Mouse (Mus musculus): ENCODE data around the gene Scrn2. TPM values are rescaled to one million over a fixed set of nuclear protein-coding genes. Genes with fewer than 3 reads are reported as not detected.

Scrn2 gene
- polyA plus RNA-seq, 1 experiment from 2014 or later: 23.0 TPM

DNA sequence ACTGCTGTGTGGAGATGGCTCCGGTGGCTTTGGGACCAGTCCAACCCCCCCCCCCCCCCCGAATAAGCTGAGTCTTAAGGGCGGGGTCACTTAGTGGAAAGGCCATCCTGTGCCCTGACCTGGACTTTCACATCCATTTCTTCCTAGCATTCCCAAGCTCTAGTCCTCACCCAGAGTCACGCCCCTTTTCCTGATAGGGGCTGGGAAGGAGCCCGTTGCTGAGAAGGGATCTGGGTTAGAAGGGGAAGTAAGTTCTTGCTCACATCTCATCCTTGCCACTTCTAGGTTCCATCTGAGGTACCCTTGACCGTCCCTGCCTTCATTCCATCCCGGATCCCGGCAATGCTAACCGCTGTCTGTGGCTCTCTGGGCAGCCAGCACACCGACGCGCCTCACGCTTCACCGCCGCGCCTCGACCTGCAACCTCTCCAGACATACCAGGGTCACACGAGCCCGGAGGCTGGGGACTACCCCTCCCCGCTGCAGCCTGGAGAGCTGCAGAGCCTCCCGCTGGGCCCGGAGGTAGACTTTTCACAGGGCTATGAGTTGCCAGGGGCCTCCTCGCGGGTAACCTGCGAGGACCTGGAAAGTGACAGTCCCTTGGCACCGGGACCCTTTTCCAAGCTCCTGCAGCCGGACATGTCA lies 8.5 kb upstream of the Scrn2 start:
- H3K4me3 ChIP-seq: peak overlapping the region; percentile 50
- H3K36me3 ChIP-seq (ENCODE audit: poor library complexity, severe bottlenecking): no peaks in the 10 kb centered on the region
- no peak overlapping the region for H3K27ac ChIP-seq
- H3K4me2 ChIP-seq: peak overlapping the region; percentile 75
- WGBS: under 1% methylated on average over 27 of the region's 27 CpGs
- H3K4me1 ChIP-seq: peaks cover 27% of the 10 kb centered on the region
- ATAC-seq: no peak
- no peak overlapping the region for H3K9ac ChIP-seq
- H3K27me3 ChIP-seq: peaks cover 93% of the 10 kb centered on the region
- no peaks in the 10 kb centered on the region for H3K9me3 ChIP-seq (replicated peaks)

- Histone ChIP-seq H3K9ac (peak overlapping the region; percentile 63), H3K27me3 (peaks cover 86% of the 10 kb centered on the region), H3K36me3 (ENCODE audit: poor library complexity, severe bottlenecking) (no peaks in the 10 kb centered on the region), H3K27ac (no peak overlapping the region), H3K9me3 (replicated peaks) (no peaks in the 10 kb centered on the region), H3K4me2 (peak overlapping the region; percentile 75), H3K4me3 (peak overlapping the region; percentile 50), H3K4me1 (peaks cover 27% of the 10 kb centered on the region)
- WGBS: under 1% methylated on average over 50 of the region's 50 CpGs
- ATAC-seq: peak; percentile 42; the same call in 1 of the 2 replicates
Observed at GRCm38 (mm10) chr11:97021873-97022484, 7.8 kb upstream of the Scrn2 start.

DNA sequence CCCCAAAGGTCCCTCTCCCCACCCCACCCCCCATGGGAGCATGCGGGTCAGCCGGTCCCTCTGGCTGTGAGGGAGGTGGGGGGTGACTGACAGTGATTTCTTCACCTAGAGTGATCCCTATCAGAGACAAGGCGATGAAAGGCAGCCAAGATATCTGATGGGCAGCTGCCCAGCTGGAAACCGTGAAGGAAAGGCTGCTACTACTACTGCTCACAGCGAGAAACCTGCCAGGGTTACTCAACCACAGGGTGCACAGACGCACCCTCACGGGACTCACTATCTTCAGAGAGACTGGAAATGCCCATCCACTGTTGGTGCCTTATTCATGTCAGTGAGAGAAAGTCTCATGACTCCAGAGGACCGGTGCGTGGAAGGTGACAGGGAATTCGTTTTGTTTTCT lies 4.8 kb upstream of the Scrn2 start:
- Histone ChIP-seq H3K9ac (no peak overlapping the region), H3K4me2 (no peak overlapping the region), H3K9me3 (replicated peaks) (no peaks in the 10 kb centered on the region), H3K4me1 (peaks cover 25% of the 10 kb centered on the region), H3K4me3 (no peak overlapping the region), H3K27me3 (peaks cover 58% of the 10 kb centered on the region), H3K27ac (no peak overlapping the region), H3K36me3 (ENCODE audit: poor library complexity, severe bottlenecking) (no peaks in the 10 kb centered on the region)
- WGBS: 22% methylated on average over 10 of the region's 10 CpGs
- ATAC-seq: no peak

DNA sequence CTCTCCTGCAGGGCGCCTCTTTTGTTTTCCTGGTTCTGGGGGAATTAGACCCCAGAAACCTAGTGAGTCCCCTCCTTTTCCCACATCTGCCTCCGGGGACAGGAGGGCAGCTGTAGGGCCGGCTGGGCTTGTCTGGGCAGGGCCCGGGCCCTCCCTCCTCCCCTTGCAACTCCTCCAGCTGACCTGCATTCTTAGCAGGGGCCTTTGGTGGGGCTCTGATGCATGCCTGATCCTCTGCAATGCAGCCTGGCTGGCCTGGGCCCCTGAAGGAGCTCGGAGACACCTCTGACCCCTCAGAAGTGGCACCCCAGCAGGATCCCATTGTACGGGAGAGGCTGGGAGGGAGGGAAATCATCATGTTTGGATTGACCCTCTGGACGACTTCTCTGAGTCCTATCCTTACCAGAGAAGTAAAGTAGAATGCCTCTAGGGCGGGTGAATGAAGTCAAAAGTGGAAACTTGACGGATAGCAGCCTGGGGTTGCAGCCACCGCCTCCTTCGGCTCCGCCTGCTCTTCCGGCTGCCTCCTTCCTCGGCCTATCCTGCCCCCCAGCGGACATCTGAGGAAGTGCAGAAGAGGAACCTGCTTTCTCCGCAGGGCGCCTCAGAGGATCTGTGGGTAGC lies 3.9 kb upstream of the Scrn2 start:
- Histone ChIP-seq H3K27ac (no peak overlapping the region), H3K4me2 (peak overlapping the region; percentile 50), H3K9me3 (replicated peaks) (no peaks in the 10 kb centered on the region), H3K36me3 (ENCODE audit: poor library complexity, severe bottlenecking) (no peaks in the 10 kb centered on the region), H3K4me1 (peaks cover 33% of the 10 kb centered on the region), H3K27me3 (peaks cover 49% of the 10 kb centered on the region), H3K4me3 (peak overlapping the region; percentile 19), H3K9ac (peak overlapping the region; percentile 43)
- 1% methylated on average over 17 of the region's 17 CpGs for WGBS
- peak; percentile 37; the same call in 1 of the 2 replicates for ATAC-seq

DNA sequence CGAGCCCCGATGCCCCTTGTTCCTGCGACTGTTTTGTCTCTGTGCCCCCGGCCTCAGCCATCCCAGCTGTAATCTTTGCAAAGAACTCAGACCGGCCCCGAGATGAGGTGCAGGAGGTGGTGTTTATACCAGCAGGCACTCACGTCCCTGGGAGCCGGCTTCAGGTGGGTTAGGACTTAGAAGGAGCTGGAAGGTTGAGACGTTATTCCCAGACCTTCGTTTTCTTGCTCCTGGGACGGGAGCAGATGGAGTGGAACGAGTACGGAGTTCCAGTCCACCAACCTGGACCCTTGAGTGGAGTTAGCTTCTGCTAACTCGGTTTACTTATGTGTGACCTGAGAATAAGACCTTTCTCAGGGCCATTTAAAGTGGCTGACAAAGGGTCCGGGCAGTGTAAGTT lies 688 bp downstream of the Scrn2 start:
- Histone ChIP-seq H3K4me3 (peak overlapping the region; percentile 65), H3K36me3 (ENCODE audit: poor library complexity, severe bottlenecking) (peaks cover 2% of the 10 kb centered on the region; the same call in 1 of the 2 replicates), H3K27ac (peak overlapping the region; percentile 57; the same call in 1 of the 2 replicates), H3K4me2 (peak overlapping the region; percentile 72), H3K9me3 (replicated peaks) (no peaks in the 10 kb centered on the region), H3K9ac (peak overlapping the region; percentile 77), H3K27me3 (peaks cover 3% of the 10 kb centered on the region), H3K4me1 (peaks cover 21% of the 10 kb centered on the region)
- ATAC-seq: no peak
- 18% methylated on average over 15 of the region's 15 CpGs for WGBS

GRCm38 (mm10) chr11:97031977-97032376 lies 2.2 kb downstream of the Scrn2 start:
- H3K9ac ChIP-seq: no peak overlapping the region
- no peaks in the 10 kb centered on the region for H3K27me3 ChIP-seq
- H3K4me2 ChIP-seq: no peak overlapping the region
- H3K4me1 ChIP-seq: peaks cover 15% of the 10 kb centered on the region
- H3K9me3 ChIP-seq (replicated peaks): no peaks in the 10 kb centered on the region
- H3K36me3 ChIP-seq (ENCODE audit: poor library complexity, severe bottlenecking): peaks cover 2% of the 10 kb centered on the region; the same call in 1 of the 2 replicates
- H3K4me3 ChIP-seq: no peak overlapping the region
- WGBS: 78% methylated on average over 12 of the region's 12 CpGs
- H3K27ac ChIP-seq: no peak overlapping the region
- ATAC-seq: no peak

- 96% methylated on average over 4 of the region's 4 CpGs for WGBS
- Histone ChIP-seq H3K9me3 (replicated peaks) (no peaks in the 10 kb centered on the region), H3K27ac (no peak overlapping the region), H3K4me2 (no peak overlapping the region), H3K36me3 (ENCODE audit: poor library complexity, severe bottlenecking) (peaks cover 2% of the 10 kb centered on the region; the same call in 1 of the 2 replicates), H3K27me3 (no peaks in the 10 kb centered on the region), H3K4me3 (no peak overlapping the region), H3K4me1 (peaks cover 15% of the 10 kb centered on the region), H3K9ac (no peak overlapping the region)
- no peak for ATAC-seq
Observed at GRCm38 (mm10) chr11:97032499-97032898, 2.8 kb downstream of the Scrn2 start.

- Histone ChIP-seq H3K27ac (no peak overlapping the region), H3K9me3 (replicated peaks) (no peaks in the 10 kb centered on the region), H3K4me1 (peaks cover 15% of the 10 kb centered on the region), H3K9ac (no peak overlapping the region), H3K36me3 (ENCODE audit: poor library complexity, severe bottlenecking) (peaks cover 2% of the 10 kb centered on the region; the same call in 1 of the 2 replicates), H3K4me3 (no peak overlapping the region), H3K4me2 (no peak overlapping the region), H3K27me3 (no peaks in the 10 kb centered on the region)
- WGBS: 84% methylated on average over 4 of the region's 4 CpGs
- ATAC-seq: no peak
Observed at GRCm38 (mm10) chr11:97033781-97034180, 4.0 kb downstream of the Scrn2 start.

GRCm38 (mm10) chr11:97036141-97036540 lies 6.4 kb downstream of the Scrn2 start:
- peaks cover 2% of the 10 kb centered on the region; the same call in 1 of the 2 replicates for H3K36me3 ChIP-seq (ENCODE audit: poor library complexity, severe bottlenecking)
- H3K9me3 ChIP-seq (replicated peaks): no peaks in the 10 kb centered on the region
- WGBS: 82% methylated on average over 5 of the region's 5 CpGs

DNA sequence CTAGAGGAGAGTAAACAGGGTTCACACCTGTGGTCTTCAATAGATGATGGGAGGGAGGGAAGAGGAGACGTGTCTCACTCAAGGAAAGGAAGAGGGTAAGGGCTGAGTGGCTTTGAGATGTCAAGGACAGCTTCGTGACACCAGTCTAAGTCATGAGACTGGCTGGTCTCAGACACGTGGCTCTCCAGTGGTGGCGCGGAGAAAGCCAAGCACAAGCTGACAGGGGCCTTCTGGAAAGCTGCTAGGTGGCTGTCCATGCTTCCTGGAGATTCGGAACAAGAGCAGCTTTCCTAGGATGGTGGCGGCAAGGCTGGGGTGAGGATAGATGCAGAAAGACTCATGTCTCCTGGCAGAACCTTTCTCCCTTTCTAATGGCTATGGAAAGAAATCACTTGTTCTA lies 9.1 kb downstream of the Scrn2 start:
- WGBS: 71% methylated on average over 7 of the region's 7 CpGs
- no peak overlapping the region; the same call in 1 of the 2 replicates for H3K9ac ChIP-seq
- H3K9me3 ChIP-seq (replicated peaks): no peaks in the 10 kb centered on the region
- H3K27me3 ChIP-seq: no peaks in the 10 kb centered on the region
- H3K4me1 ChIP-seq: peaks cover 11% of the 10 kb centered on the region
- no peak overlapping the region for H3K4me3 ChIP-seq
- no peak overlapping the region for H3K4me2 ChIP-seq
- ATAC-seq: no peak
- H3K27ac ChIP-seq: no peak overlapping the region
- peaks cover 2% of the 10 kb centered on the region; the same call in 1 of the 2 replicates for H3K36me3 ChIP-seq (ENCODE audit: poor library complexity, severe bottlenecking)

More at GRCm38 (mm10) chr11:97036141-97036540, 6.4 kb downstream of the Scrn2 start:
- Histone ChIP-seq H3K27me3 (no peaks in the 10 kb centered on the region), H3K9ac (0 out of 2 replicates have a peak overlapping the region, but pooled peaks have one; percentile 16), H3K4me2 (no peak overlapping the region), H3K27ac (no peak overlapping the region), H3K4me1 (peaks cover 3% of the 10 kb centered on the region), H3K4me3 (no peak overlapping the region)
- ATAC-seq: no peak

DNA sequence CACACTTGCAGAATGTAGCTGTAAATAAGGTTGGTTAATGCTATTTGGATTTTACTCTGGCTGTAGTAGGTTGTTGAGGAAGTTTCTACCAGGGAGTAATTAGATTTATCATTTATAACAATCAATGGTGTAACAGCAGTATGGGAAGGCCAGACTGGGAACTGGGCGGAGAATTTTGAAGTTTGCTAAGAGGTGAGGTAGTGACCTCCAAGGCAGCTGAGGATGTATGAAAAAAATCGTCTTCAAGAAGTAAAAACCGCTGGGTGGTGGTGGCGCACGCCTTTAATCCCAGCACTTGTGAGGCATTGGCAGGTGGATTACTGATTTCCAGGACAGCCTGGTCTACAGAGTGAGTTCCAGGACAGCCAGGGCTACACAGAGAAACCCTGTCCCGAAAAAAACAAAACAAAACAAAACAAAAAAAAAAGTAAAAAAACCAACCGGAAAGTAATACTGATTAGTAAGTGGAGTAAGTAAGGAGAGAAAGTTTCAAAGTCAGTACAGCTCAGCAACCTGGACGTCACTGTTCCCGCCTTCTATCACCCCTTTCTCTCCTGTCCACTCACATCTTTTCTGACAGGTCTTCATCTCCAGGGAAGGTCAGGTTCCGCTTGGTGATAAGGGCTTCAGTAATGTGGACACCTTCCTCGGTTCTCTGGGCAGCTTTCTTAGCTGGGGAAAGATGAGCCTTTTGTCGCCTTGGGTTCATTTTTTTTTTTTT lies 10.7 kb downstream of the Scrn2 start:
- H3K27ac ChIP-seq: no peak overlapping the region
- peaks cover 16% of the 10 kb centered on the region for H3K36me3 ChIP-seq (ENCODE audit: poor library complexity, severe bottlenecking)
- WGBS: 48% methylated on average over 12 of the region's 12 CpGs
- H3K27me3 ChIP-seq: no peaks in the 10 kb centered on the region
- H3K9me3 ChIP-seq (replicated peaks): no peaks in the 10 kb centered on the region
- 0 out of 2 replicates have a peak, but pooled peaks have one; percentile 34 for ATAC-seq
- peak overlapping the region; percentile 70 for H3K4me3 ChIP-seq
- H3K9ac ChIP-seq: peak overlapping the region; percentile 55; the same call in 1 of the 2 replicates
- H3K4me1 ChIP-seq: peaks cover 11% of the 10 kb centered on the region
- peak overlapping the region; percentile 75 for H3K4me2 ChIP-seq
